Mouse (Mus musculus): Measurements from ENCODE around the gene Fxyd4. TPM values are rescaled to one million over a fixed set of nuclear protein-coding genes. Genes with fewer than 3 reads are reported as not detected.
A peak's percentile ranks its signal among the peaks of the same experiment; 100 is the strongest.

The Fxyd4 gene
- polyA plus RNA-seq, 1 experiment from 2014 or later = 2.1 TPM

GRCm38 (mm10) chr6:117901510-117902402 lies 35.7 kb downstream of the Fxyd4 start:
- ATAC-seq (ENCODE audit: low FRiP score) = no peak
- no peak for DNase-seq (ENCODE audit: low spot score, missing footprints)

GRCm38 (mm10) chr6:117900126-117901080 lies 37.1 kb downstream of the Fxyd4 start, which contains the start of gene Hnrnpf:
TSS of gene Hnrnpf (plus strand) at chr6:117900324.
- H3K9me3 ChIP-seq (ENCODE audit: control insufficient read depth, low read length) = no peaks in the 10 kb centered on the region
- no peak within 1 kb of the TSS for H3K4me3 ChIP-seq (ENCODE audit: low read depth, low read length)
- peaks cover under 1% of the 10 kb centered on the region for H3K4me1 ChIP-seq (ENCODE audit: control insufficient read depth, insufficient read depth, low read length)
- H3K36me3 ChIP-seq (ENCODE audit: control insufficient read depth, insufficient read depth, low read length) = no peaks in the 10 kb centered on the region
- no peaks in the 10 kb centered on the region for H3K27me3 ChIP-seq (ENCODE audit: control insufficient read depth, insufficient read depth, low read length)
- no peak within 1 kb of the TSS for H3K4me2 ChIP-seq
- no peak within 1 kb of the TSS for H3K9ac ChIP-seq (ENCODE audit: low read length)
- DNase-seq (ENCODE audit: low spot score, missing footprints) = no peak
- no peak for ATAC-seq (ENCODE audit: low FRiP score)
- no peak within 1 kb of the TSS for H3K27ac ChIP-seq (ENCODE audit: low read depth, low read length)
- 85% methylated on average over 17 of the region's 17 CpGs for WGBS

More at GRCm38 (mm10) chr6:117901510-117902402, 35.7 kb downstream of the Fxyd4 start:
- Histone ChIP-seq H3K9me3 (ENCODE audit: control insufficient read depth, low read length) (no peaks in the 10 kb centered on the region), H3K36me3 (ENCODE audit: control insufficient read depth, insufficient read depth, low read length) (no peaks in the 10 kb centered on the region), H3K4me3 (ENCODE audit: low read depth, low read length) (no peak overlapping the region), H3K27ac (ENCODE audit: low read depth, low read length) (no peak overlapping the region), H3K4me1 (ENCODE audit: control insufficient read depth, insufficient read depth, low read length) (peaks cover 4% of the 10 kb centered on the region), H3K4me2 (no peak overlapping the region), H3K9ac (ENCODE audit: low read length) (no peak overlapping the region), H3K27me3 (ENCODE audit: control insufficient read depth, insufficient read depth, low read length) (no peaks in the 10 kb centered on the region)
- WGBS = 78% methylated on average over 9 of the region's 9 CpGs

GRCm38 (mm10) chr6:117897800-117898199 lies 39.7 kb downstream of the Fxyd4 start:
- 86% methylated on average over 5 of the region's 5 CpGs for WGBS
- H3K9me3 ChIP-seq (ENCODE audit: control insufficient read depth, low read length) = no peaks in the 10 kb centered on the region
- no peaks in the 10 kb centered on the region for H3K36me3 ChIP-seq (ENCODE audit: control insufficient read depth, insufficient read depth, low read length)
- no peak overlapping the region for H3K4me3 ChIP-seq (ENCODE audit: low read depth, low read length)
- ATAC-seq (ENCODE audit: low FRiP score) = no peak
- no peak overlapping the region for H3K4me2 ChIP-seq
- no peak overlapping the region for H3K27ac ChIP-seq (ENCODE audit: low read depth, low read length)
- H3K27me3 ChIP-seq (ENCODE audit: control insufficient read depth, insufficient read depth, low read length) = no peaks in the 10 kb centered on the region
- no peak overlapping the region for H3K9ac ChIP-seq (ENCODE audit: low read length)
- no peak for DNase-seq (ENCODE audit: low spot score, missing footprints)
- H3K4me1 ChIP-seq (ENCODE audit: control insufficient read depth, insufficient read depth, low read length) = no peaks in the 10 kb centered on the region

GRCm38 (mm10) chr6:117893435-117893834 lies 44.1 kb downstream of the Fxyd4 start:
- Histone ChIP-seq H3K27me3 (ENCODE audit: control insufficient read depth, insufficient read depth, low read length) (no peaks in the 10 kb centered on the region), H3K4me1 (ENCODE audit: control insufficient read depth, insufficient read depth, low read length) (no peaks in the 10 kb centered on the region), H3K4me2 (no peak overlapping the region), H3K9me3 (ENCODE audit: control insufficient read depth, low read length) (no peaks in the 10 kb centered on the region), H3K27ac (ENCODE audit: low read depth, low read length) (no peak overlapping the region), H3K9ac (ENCODE audit: low read length) (no peak overlapping the region), H3K4me3 (ENCODE audit: low read depth, low read length) (no peak overlapping the region), H3K36me3 (ENCODE audit: control insufficient read depth, insufficient read depth, low read length) (no peaks in the 10 kb centered on the region)
- no peak for DNase-seq (ENCODE audit: low spot score, missing footprints)
- no peak for ATAC-seq (ENCODE audit: low FRiP score)
- WGBS = 98% methylated on average over 2 of the region's 2 CpGs

- no peaks in the 10 kb centered on the region for H3K4me1 ChIP-seq (ENCODE audit: control insufficient read depth, insufficient read depth, low read length)
- DNase-seq (ENCODE audit: low spot score, missing footprints) = no peak
- no peak overlapping the region for H3K4me2 ChIP-seq
- H3K9ac ChIP-seq (ENCODE audit: low read length) = no peak overlapping the region
- ATAC-seq (ENCODE audit: low FRiP score) = no peak
- no peaks in the 10 kb centered on the region for H3K36me3 ChIP-seq (ENCODE audit: control insufficient read depth, insufficient read depth, low read length)
- H3K4me3 ChIP-seq (ENCODE audit: low read depth, low read length) = no peak overlapping the region
- no peak overlapping the region for H3K27ac ChIP-seq (ENCODE audit: low read depth, low read length)
- 72% methylated on average over 3 of the region's 3 CpGs for WGBS
- no peaks in the 10 kb centered on the region for H3K27me3 ChIP-seq (ENCODE audit: control insufficient read depth, insufficient read depth, low read length)
- no peaks in the 10 kb centered on the region for H3K9me3 ChIP-seq (ENCODE audit: control insufficient read depth, low read length)
These were observed 45.1 kb downstream of the Fxyd4 start for GRCm38 (mm10) chr6:117892386-117892785.

- H3K27me3 ChIP-seq (ENCODE audit: control insufficient read depth, insufficient read depth, low read length) = no peaks in the 10 kb centered on the region
- no peak for ATAC-seq (ENCODE audit: low FRiP score)
- H3K27ac ChIP-seq (ENCODE audit: low read depth, low read length) = no peak overlapping the region
- no peaks in the 10 kb centered on the region for H3K4me1 ChIP-seq (ENCODE audit: control insufficient read depth, insufficient read depth, low read length)
- peak; percentile 75 for DNase-seq (ENCODE audit: low spot score, missing footprints)
- 68% methylated on average over 14 of the region's 14 CpGs for WGBS
- no peak overlapping the region for H3K4me3 ChIP-seq (ENCODE audit: low read depth, low read length)
- H3K9me3 ChIP-seq (ENCODE audit: control insufficient read depth, low read length) = no peaks in the 10 kb centered on the region
- H3K36me3 ChIP-seq (ENCODE audit: control insufficient read depth, insufficient read depth, low read length) = no peaks in the 10 kb centered on the region
- H3K9ac ChIP-seq (ENCODE audit: low read length) = no peak overlapping the region
- H3K4me2 ChIP-seq = no peak overlapping the region
These were observed 45.9 kb downstream of the Fxyd4 start for GRCm38 (mm10) chr6:117891369-117892160.

- H3K27ac ChIP-seq (ENCODE audit: low read depth, low read length) = no peak overlapping the region
- no peak for ATAC-seq (ENCODE audit: low FRiP score)
- no peaks in the 10 kb centered on the region for H3K9me3 ChIP-seq (ENCODE audit: control insufficient read depth, low read length)
- H3K4me2 ChIP-seq = no peak overlapping the region
- WGBS = 86% methylated on average over 6 of the region's 6 CpGs
- H3K4me3 ChIP-seq (ENCODE audit: low read depth, low read length) = no peak overlapping the region
- DNase-seq (ENCODE audit: low spot score, missing footprints) = no peak
- H3K36me3 ChIP-seq (ENCODE audit: control insufficient read depth, insufficient read depth, low read length) = no peaks in the 10 kb centered on the region
- H3K4me1 ChIP-seq (ENCODE audit: control insufficient read depth, insufficient read depth, low read length) = no peaks in the 10 kb centered on the region
- no peaks in the 10 kb centered on the region for H3K27me3 ChIP-seq (ENCODE audit: control insufficient read depth, insufficient read depth, low read length)
- no peak overlapping the region for H3K9ac ChIP-seq (ENCODE audit: low read length)
These were observed 47.2 kb downstream of the Fxyd4 start for GRCm38 (mm10) chr6:117890257-117890656.

GRCm38 (mm10) chr6:117888642-117889096 lies 48.8 kb downstream of the Fxyd4 start:
- Histone ChIP-seq H3K27ac (ENCODE audit: low read depth, low read length) (no peak overlapping the region), H3K4me2 (no peak overlapping the region), H3K9me3 (ENCODE audit: control insufficient read depth, low read length) (no peaks in the 10 kb centered on the region), H3K27me3 (ENCODE audit: control insufficient read depth, insufficient read depth, low read length) (no peaks in the 10 kb centered on the region), H3K4me3 (ENCODE audit: low read depth, low read length) (no peak overlapping the region), H3K9ac (ENCODE audit: low read length) (no peak overlapping the region), H3K36me3 (ENCODE audit: control insufficient read depth, insufficient read depth, low read length) (no peaks in the 10 kb centered on the region), H3K4me1 (ENCODE audit: control insufficient read depth, insufficient read depth, low read length) (no peaks in the 10 kb centered on the region)
- WGBS = 54% methylated on average over 2 of the region's 2 CpGs
- peak; percentile 59 for DNase-seq (ENCODE audit: low spot score, missing footprints)
- ATAC-seq (ENCODE audit: low FRiP score) = no peak

Measured in midbrain, embryonic 11.5 days (tissue).